Mouse (Mus musculus): ENCODE data around the gene Plekho2. TPM values are rescaled to one million over a fixed set of nuclear protein-coding genes. Genes with fewer than 3 reads are reported as not detected.
A peak's percentile ranks its signal among the peaks of the same experiment; 100 is the strongest.

Plekho2 gene
- total RNA-seq, 4 experiments from 2014 or later, result 2.7 to 4.0 (median 3.0) TPM

GRCm38 (mm10) chr9:65586406-65587269 lies 6.8 kb upstream of the Plekho2 start, which contains the start of gene Pif1:
Pif1 (plus strand) TSS chr9:65587160.
- peak; percentile 55 to 66 for DNase-seq (ENCODE audit: low spot score in 2 of 2)

GRCm38 (mm10) chr9:65583045-65583444 lies 3.2 kb upstream of the Plekho2 start:
- no peak for DNase-seq (ENCODE audit: low spot score in 2 of 2)

- DNase-seq (ENCODE audit: low spot score in 2 of 2), result peak; percentile 77 to 84
Observed at GRCm38 (mm10) chr9:65580401-65581256, 789 bp upstream of the Plekho2 start.

GRCm38 (mm10) chr9:65578801-65579249 lies 1.0 kb downstream of the Plekho2 start:
- no peak for DNase-seq (ENCODE audit: low spot score in 2 of 2)

GRCm38 (mm10) chr9:65577511-65578196 lies 2.2 kb downstream of the Plekho2 start:
- no peak for DNase-seq (ENCODE audit: low spot score in 2 of 2)

GRCm38 (mm10) chr9:65576861-65577510 lies 2.9 kb downstream of the Plekho2 start:
- peak; percentile 37 to 42 for DNase-seq (ENCODE audit: low spot score in 2 of 2)

GRCm38 (mm10) chr9:65575393-65576196 lies 4.2 kb downstream of the Plekho2 start:
- no peak for DNase-seq (ENCODE audit: low spot score in 2 of 2)

- no peak for DNase-seq (ENCODE audit: low spot score in 2 of 2)
Observed at GRCm38 (mm10) chr9:65574513-65575392, 5.1 kb downstream of the Plekho2 start.

- DNase-seq (ENCODE audit: low spot score in 2 of 2), result no peak
Observed at GRCm38 (mm10) chr9:65572837-65573236, 7.0 kb downstream of the Plekho2 start.

GRCm38 (mm10) chr9:65569491-65569971 lies 10.3 kb downstream of the Plekho2 start:
- peak; percentile 57 to 64 for DNase-seq (ENCODE audit: low spot score in 2 of 2)

- DNase-seq (ENCODE audit: low spot score in 2 of 2), result no peak
Observed at GRCm38 (mm10) chr9:65568787-65569186, 11.1 kb downstream of the Plekho2 start.

GRCm38 (mm10) chr9:65564698-65565097 lies 15.1 kb downstream of the Plekho2 start:
- DNase-seq (ENCODE audit: low spot score in 2 of 2), result no peak

GRCm38 (mm10) chr9:65563073-65563472 lies 16.8 kb downstream of the Plekho2 start:
- no peak for DNase-seq (ENCODE audit: low spot score in 2 of 2)

- peak; percentile 18 to 61 for DNase-seq (ENCODE audit: low spot score in 2 of 2)
Observed at GRCm38 (mm10) chr9:65562081-65562506, 17.7 kb downstream of the Plekho2 start.

GRCm38 (mm10) chr9:65561016-65561415 lies 18.8 kb downstream of the Plekho2 start:
- peak; percentile 76 to 85 for DNase-seq (ENCODE audit: low spot score in 2 of 2)

GRCm38 (mm10) chr9:65558806-65559205 lies 21.0 kb downstream of the Plekho2 start:
- no peak for DNase-seq (ENCODE audit: low spot score in 2 of 2)

GRCm38 (mm10) chr9:65556979-65557378 lies 22.9 kb downstream of the Plekho2 start:
- DNase-seq (ENCODE audit: low spot score in 2 of 2), result no peak

- DNase-seq (ENCODE audit: low spot score in 2 of 2), result no peak
Observed at GRCm38 (mm10) chr9:65556349-65556748, 23.5 kb downstream of the Plekho2 start.

GRCm38 (mm10) chr9:65555621-65556020 lies 24.2 kb downstream of the Plekho2 start:
- no peak for DNase-seq (ENCODE audit: low spot score in 2 of 2)

Measured in gastrocnemius, adult 8-10 months (tissue).